Mouse (Mus musculus): ENCODE measurements around the gene Gm4450.
"Not testable (repeated sequence)": the region's sequence is repeated elsewhere in the genome, so short reads cannot be mapped to it uniquely, and the experiment has no call there.

Gene Gm4450

DNA sequence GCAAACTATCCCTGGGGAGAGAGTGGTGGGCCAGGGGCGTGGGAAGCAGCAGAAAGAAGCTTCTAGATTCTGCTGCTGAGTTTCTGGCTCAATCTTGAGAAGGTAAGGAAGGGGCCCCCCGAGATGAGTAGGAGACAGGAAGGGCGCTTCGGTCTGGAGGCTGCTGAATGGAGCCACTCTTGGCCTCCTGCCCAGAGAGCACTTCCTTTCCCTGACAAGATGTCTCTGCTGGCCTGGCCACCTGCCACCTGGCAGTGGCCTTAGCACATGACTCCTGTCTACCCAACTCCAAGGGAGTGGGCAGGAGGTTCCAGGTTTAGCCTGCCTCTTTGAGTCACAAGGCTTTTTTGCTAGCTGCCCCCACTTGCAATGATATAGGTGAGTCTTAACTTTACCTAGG, 39.6 kb downstream of the Gm4450 start:
- no peak for DNase-seq (ENCODE audit: extremely low spot score)

DNA sequence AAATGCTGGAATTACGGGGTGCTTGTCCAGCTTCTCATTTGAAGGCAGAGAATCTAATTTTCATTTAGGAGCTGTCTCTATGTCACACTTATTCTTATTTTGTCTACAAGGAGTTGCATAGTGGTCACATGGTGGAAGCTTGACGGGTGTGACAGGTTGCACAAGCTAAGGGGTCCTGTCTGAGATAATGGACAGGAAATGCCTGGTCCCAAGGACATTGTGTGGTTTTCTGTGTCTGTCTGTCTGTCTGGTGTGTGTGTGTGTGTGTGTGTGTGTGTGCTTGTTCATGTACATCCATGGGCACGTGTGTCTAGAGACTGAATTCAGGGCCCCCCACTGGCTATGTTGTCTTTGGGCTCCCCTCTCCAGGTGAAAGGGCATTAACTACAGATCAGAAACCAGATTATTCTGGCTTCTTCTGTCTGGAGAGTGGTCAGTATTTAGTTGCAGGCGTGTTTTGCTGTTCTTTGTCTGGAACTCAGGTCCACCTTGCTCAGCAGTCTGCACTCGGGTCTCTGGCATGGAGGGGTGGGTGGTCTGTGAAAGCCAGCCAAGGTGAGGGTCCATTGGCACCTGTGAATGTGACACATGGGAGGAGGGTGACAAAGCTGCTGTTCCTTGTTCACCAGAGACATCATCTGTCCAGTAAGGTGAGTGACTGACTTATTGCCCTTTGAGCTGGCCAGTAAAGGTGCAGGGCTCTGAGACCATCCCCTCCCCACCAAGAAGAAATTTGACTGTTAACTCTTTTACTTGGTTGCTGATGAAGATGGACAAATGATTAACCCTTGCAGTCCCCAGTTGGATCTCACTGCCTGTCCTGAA, 40.3 kb downstream of the Gm4450 start:
- no peak for DNase-seq (ENCODE audit: extremely low spot score)

GRCm38 (mm10) chr3:98414296-98414695, 42.6 kb downstream of the Gm4450 start:
- DNase-seq (ENCODE audit: extremely low spot score) = no peak

DNA sequence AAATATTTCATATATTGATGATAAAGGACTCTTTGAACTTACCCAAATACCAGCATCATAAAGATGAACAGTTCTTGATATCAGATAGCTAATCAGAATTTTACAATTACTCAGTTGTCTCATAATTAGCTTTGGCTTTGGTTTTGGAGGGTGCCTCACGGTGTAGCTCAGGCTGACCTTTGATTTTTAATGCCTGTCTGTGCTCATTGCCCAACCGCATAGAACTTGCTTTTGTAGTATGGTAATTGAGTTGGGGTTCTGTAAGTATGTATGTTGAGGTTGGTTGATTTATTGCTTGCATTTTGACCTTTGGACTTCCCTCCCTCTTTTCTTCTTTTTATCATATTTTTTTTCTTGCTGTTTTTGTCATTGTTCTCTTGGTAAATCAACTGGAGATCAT, 43.2 kb downstream of the Gm4450 start:
- no peak for DNase-seq (ENCODE audit: extremely low spot score)

- not testable (repeated sequence) for DNase-seq (ENCODE audit: extremely low spot score)
Observed at GRCm38 (mm10) chr3:98410619-98411580, 46.0 kb downstream of the Gm4450 start.

- DNase-seq (ENCODE audit: extremely low spot score) = not testable (repeated sequence)
Observed at GRCm38 (mm10) chr3:98407261-98407780, 49.6 kb downstream of the Gm4450 start.

DNA sequence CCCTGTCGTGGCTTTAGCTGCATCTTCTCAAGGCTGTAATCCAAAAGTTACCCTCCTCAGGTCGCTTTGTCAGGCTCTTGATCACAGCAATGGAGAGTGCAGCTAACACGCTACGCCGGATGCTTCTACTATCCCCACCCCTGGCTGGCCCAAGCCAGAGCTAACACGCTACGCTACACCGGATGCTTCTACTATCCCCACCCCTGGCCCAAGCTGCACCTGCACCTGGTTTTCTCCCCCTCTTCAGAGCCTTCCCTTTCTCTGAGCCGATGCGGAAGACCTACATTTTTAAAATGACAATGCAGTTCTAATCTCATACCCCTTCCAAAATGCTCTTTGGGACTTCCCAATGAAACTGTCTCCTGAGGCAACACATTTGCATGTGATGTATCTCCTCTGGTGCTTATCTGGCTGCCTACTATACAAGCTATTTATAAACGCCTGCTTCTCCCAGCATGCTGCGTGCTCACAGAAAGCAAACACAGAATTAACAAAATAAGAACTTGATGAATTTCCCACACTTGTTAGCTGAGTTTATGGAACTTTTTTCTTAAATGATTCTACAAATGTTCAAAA, 50.3 kb downstream of the Gm4450 start:
- DNase-seq (ENCODE audit: extremely low spot score) = not testable (repeated sequence)

DNA sequence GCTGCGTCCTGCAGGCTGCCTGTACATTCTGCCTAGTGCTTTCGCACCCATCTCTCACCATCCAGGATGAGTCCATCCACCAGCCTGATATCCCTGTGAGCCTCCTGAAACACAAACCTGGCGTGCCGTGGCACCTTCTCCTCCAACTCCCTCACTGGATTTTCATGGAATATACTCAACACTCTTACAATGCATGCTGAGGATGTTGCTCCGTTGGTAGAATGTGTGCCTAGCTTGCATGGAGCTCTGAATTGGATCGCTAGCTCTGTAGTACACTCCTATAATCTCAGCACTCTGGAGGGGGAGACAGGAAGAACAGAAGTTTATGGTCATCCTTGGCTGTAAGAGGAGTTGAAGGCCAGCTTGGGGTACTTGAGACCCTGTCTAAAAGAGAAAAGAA, 51.0 kb downstream of the Gm4450 start:
- not testable (repeated sequence) for DNase-seq (ENCODE audit: extremely low spot score)

DNA sequence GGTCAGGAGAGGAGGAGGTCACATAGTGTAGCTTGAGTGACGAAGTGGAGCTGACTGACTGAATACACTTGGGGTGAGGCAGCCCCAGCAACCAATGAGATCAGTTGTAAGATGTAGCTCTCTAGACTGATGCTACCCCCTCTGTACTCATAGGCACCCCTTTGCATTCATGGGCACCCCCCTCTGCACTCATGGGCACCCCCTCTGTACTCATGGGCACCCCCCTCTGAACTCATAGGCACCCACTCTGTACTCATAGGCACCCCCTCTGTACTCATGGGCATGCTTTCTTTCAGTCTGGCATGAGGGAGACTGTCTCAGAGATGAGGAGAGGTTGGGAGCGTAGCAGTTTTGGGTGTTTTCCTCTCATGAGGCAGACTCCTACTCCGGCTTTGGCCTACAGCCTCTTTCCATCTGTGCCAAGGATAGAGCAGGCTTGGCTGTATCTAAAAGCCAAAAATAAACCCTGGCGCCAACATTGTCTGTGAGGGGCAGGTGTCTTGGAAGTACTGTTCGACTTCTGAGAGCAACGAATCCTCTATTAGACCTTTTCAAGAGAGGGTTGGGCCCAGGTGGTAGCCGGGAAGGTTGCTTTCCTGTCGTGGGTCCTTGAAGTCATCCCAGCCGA, 52.5 kb downstream of the Gm4450 start:
- DNase-seq (ENCODE audit: extremely low spot score) = not testable (repeated sequence)

Data from embryo, embryonic 9.5 days (tissue).